Mouse (Mus musculus) stomach, embryonic 14.5 days (tissue): ENCODE measurements around the gene Asxl1. TPM values are rescaled to one million over a fixed set of nuclear protein-coding genes. Genes with fewer than 3 reads are reported as not detected.
"Not testable (repeated sequence)": the region's sequence is repeated elsewhere in the genome, so short reads cannot be mapped to it uniquely, and the experiment has no call there.

Source experiments
- ATAC-seq: fragments of 200-750 bp; cut with Nextera tagmentation; 2 replicates; pipeline ENCODE4 v1.8.0; 2017; ENCODE audit warnings: low read depth, moderate TSS enrichment; ENCODE audit not compliant: insufficient number of reproducible peaks, insufficient read depth, low FRiP score
- H3K27ac ChIP-seq: fragments of 300-500 bp; sonication (generic); 2 replicates; pipeline ENCODE4 v1.5.1; 2014; ENCODE audit warnings: mild to moderate bottlenecking, low read length, moderate library complexity, mixed read lengths
- H3K27me3 ChIP-seq: fragments of 300-500 bp; sonication (generic); 2 replicates; pipeline ENCODE4 v1.6.1; 2014; ENCODE audit warnings: low read length, control low read depth, mixed read lengths; ENCODE audit not compliant: control insufficient read depth, insufficient read depth
- H3K36me3 ChIP-seq: fragments of 300-500 bp; sonication (generic); 2 replicates; pipeline ENCODE4 v1.6.1; 2014; ENCODE audit warnings: mild to moderate bottlenecking, control low read depth, low read length, moderate library complexity, mixed read lengths; ENCODE audit not compliant: control insufficient read depth, insufficient read depth
- H3K4me1 ChIP-seq: fragments of 300-500 bp; sonication (generic); 2 replicates; pipeline ENCODE4 v1.6.1; 2014; ENCODE audit warnings: low read length, control low read depth, mixed read lengths; ENCODE audit not compliant: control insufficient read depth, insufficient read depth
- H3K4me2 ChIP-seq: fragments of 300-500 bp; sonication (generic); replicated peaks from 2 replicates; pipeline ENCODE4 v1.6.1; 2014; ENCODE audit warnings: low read depth, low read length, control low read depth
- H3K4me3 ChIP-seq: fragments of 300-500 bp; sonication (generic); 2 replicates; pipeline ENCODE4 v1.5.1; 2014; ENCODE audit warnings: low read depth, low read length, control low read depth
- H3K9ac ChIP-seq: fragments of 300-500 bp; sonication (generic); replicated peaks from 2 replicates; pipeline ENCODE4 v1.6.1; 2014; ENCODE audit warnings: low read depth, mild to moderate bottlenecking, control low read depth, low read length, moderate library complexity, mixed read lengths
- H3K9me3 ChIP-seq: fragments of 300-500 bp; sonication (generic); 2 replicates; pipeline ENCODE4 v1.6.1; 2016; ENCODE audit warnings: low read depth, low read length, control low read depth; ENCODE audit not compliant: control insufficient read depth
- WGBS: fragments of 180-500 bp; shearing (Covaris S2); extraction: QIAGEN DNeasy Blood & Tissue Kit; methylation state at CpG from one replicate; pipeline ENCODE4 v1.1.7; 2014; 5-methylcytosine and 5-hydroxymethylcytosine counted together
- polyA plus RNA-seq: library from polyadenylated mRNA; unstranded; fragments of >200 nt; fragmentation: Nextera tagmentation; extraction: Ambion mirVana; gene quantifications from 2 replicates; pipeline ENCODE4 v1.2.1, GENCODE M21; 2014

Asxl1 gene
- polyA plus RNA-seq, 1 experiment from 2014 or later: 16.3 TPM

DNA sequence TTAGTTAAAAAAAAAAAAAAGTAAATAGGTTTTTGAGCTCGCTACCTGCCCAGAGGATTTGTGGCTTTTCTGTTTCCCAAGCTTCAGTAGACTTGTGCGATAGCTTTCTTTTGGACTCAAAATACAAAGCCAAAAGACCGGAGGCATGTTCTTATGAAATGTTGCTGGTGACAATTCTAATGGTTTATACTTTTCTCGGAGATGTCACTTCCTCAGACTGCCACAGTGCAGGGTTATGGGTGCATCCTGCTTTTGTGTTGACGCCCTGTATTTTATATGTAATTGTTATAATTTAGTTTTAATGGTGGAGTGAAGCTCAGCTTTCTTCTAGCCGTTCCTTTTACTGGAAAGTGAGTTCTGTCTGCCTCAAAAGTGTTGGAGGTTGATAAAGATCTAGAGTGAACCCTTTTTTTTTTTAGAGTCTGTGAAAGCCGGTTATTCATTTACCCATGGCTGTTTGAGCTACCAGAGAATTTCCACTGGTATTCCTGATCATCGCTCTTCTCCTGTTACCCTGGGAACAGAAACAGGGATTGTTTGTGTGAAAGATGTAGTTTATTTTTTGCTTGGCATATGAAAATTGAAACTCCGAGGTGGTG lies 1.7 kb downstream of the Asxl1 start:
- H3K27me3 ChIP-seq: no peaks in the 10 kb centered on the region
- H3K27ac ChIP-seq: peak overlapping the region; percentile 98
- peaks cover 34% of the 10 kb centered on the region for H3K4me1 ChIP-seq
- 3% methylated on average over 9 of the region's 9 CpGs for WGBS
- H3K4me2 ChIP-seq: peak overlapping the region; percentile 78
- H3K4me3 ChIP-seq: peak overlapping the region; percentile 82
- ATAC-seq: no peak
- no peaks in the 10 kb centered on the region for H3K9me3 ChIP-seq
- peak overlapping the region; percentile 93 for H3K9ac ChIP-seq
- peaks cover 3% of the 10 kb centered on the region; the same call in 1 of the 2 replicates for H3K36me3 ChIP-seq

GRCm38 (mm10) chr2:153348100-153348831 lies 2.6 kb downstream of the Asxl1 start:
- Histone ChIP-seq H3K4me3 (peak overlapping the region; percentile 82; the same call in 1 of the 2 replicates), H3K9me3 (no peaks in the 10 kb centered on the region), H3K9ac (no peak overlapping the region), H3K4me1 (peaks cover 34% of the 10 kb centered on the region), H3K36me3 (peaks cover 4% of the 10 kb centered on the region; the same call in 1 of the 2 replicates), H3K27ac (no peak overlapping the region; the same call in 1 of the 2 replicates), H3K4me2 (peak overlapping the region; percentile 78), H3K27me3 (no peaks in the 10 kb centered on the region)
- no peak for ATAC-seq
- 48% methylated on average over 6 of the region's 6 CpGs for WGBS

- WGBS: 32% methylated on average over 6 of the region's 6 CpGs
- H3K4me3 ChIP-seq: no peak overlapping the region
- no peak overlapping the region for H3K9ac ChIP-seq
- H3K27me3 ChIP-seq: no peaks in the 10 kb centered on the region
- H3K9me3 ChIP-seq: no peaks in the 10 kb centered on the region
- H3K4me2 ChIP-seq: no peak overlapping the region; the same call in 1 of the 2 replicates
- no peak for ATAC-seq
- peaks cover 21% of the 10 kb centered on the region for H3K36me3 ChIP-seq
- H3K27ac ChIP-seq: peak overlapping the region; percentile 34; the same call in 1 of the 2 replicates
- peaks cover 30% of the 10 kb centered on the region for H3K4me1 ChIP-seq
Observed at GRCm38 (mm10) chr2:153350552-153351181, 5.0 kb downstream of the Asxl1 start.

GRCm38 (mm10) chr2:153354648-153355047 lies 9.0 kb downstream of the Asxl1 start:
- no peak overlapping the region for H3K27ac ChIP-seq
- peaks cover 49% of the 10 kb centered on the region for H3K36me3 ChIP-seq
- no peak overlapping the region for H3K4me2 ChIP-seq
- H3K9me3 ChIP-seq: no peaks in the 10 kb centered on the region
- H3K4me1 ChIP-seq: peaks cover 15% of the 10 kb centered on the region
- no peaks in the 10 kb centered on the region for H3K27me3 ChIP-seq
- WGBS: 79% methylated on average over 2 of the region's 2 CpGs
- ATAC-seq: no peak
- no peak overlapping the region for H3K4me3 ChIP-seq
- no peak overlapping the region for H3K9ac ChIP-seq

- Histone ChIP-seq H3K4me3 (no peak overlapping the region), H3K4me1 (no peaks in the 10 kb centered on the region), H3K27me3 (no peaks in the 10 kb centered on the region), H3K4me2 (no peak overlapping the region), H3K9me3 (no peaks in the 10 kb centered on the region), H3K9ac (no peak overlapping the region), H3K27ac (no peak overlapping the region), H3K36me3 (peaks cover 59% of the 10 kb centered on the region)
- ATAC-seq: no peak
- WGBS: 91% methylated on average over 4 of the region's 4 CpGs
Observed at GRCm38 (mm10) chr2:153356784-153357183, 11.2 kb downstream of the Asxl1 start.

DNA sequence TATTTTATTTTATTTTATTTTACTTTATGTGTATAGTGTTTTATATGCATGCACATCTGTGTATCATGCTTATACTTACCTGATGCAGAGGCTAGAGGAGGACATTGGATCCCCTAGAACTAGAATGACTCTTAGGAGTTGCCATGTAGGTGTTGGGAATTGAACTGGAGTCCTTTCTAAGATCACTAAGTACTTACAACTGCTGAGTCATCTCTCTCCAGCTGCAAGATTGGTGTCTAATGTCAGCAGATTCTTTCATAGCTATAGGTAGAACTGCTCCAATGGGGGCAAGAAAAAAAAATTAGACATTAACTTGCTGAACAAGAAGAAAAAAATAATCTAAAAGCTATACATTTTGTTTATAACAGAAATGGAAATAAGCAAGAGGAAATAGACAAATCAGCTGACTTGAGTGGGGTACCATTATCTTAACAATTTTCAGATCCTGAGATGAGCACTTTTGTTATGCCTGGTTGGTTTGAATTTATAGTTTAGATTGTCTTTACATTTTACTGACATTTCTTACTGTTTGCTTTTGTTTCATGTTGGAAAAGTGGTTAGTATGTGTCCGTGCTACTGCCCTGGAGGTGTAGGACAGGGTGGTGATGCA lies 15.6 kb downstream of the Asxl1 start:
- Histone ChIP-seq H3K4me3 (no peak overlapping the region), H3K4me1 (no peaks in the 10 kb centered on the region), H3K27ac (no peak overlapping the region), H3K9me3 (no peaks in the 10 kb centered on the region), H3K4me2 (no peak overlapping the region), H3K9ac (no peak overlapping the region), H3K27me3 (no peaks in the 10 kb centered on the region), H3K36me3 (peaks cover 61% of the 10 kb centered on the region)
- 90% methylated on average over 1 of the region's 1 CpGs for WGBS
- ATAC-seq: no peak

GRCm38 (mm10) chr2:153364531-153364930 lies 18.9 kb downstream of the Asxl1 start:
- H3K27ac ChIP-seq, ATAC-seq, H3K9ac ChIP-seq, H3K4me3 ChIP-seq, H3K4me1 ChIP-seq, H3K4me2 ChIP-seq, H3K9me3 ChIP-seq, H3K27me3 ChIP-seq: not testable (repeated sequence)
- 93% methylated on average over 14 of the region's 14 CpGs for WGBS
- peaks cover 65% of the 10 kb centered on the region for H3K36me3 ChIP-seq

DNA sequence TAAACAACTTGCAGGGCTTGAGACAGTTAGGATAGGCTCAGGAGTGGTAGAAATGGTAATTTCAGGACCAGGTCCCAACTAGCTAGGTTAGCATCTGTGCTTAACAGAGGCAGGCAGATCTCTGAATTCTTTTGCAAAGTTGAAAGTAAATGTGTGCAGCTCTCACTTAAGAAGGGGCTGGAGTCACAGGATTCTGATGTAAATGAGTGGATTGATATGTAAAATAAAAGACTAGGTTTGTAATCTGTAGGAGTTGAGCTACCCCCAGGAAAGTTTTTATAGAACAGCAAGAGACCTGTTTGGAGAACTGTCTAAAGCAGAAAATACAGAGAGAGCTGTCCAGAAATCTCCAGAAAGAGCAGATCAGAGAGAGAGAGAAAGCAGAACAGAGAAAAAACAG lies 25.2 kb downstream of the Asxl1 start:
- Histone ChIP-seq H3K9ac (no peak overlapping the region), H3K4me3 (no peak overlapping the region), H3K27me3 (no peaks in the 10 kb centered on the region), H3K27ac (no peak overlapping the region), H3K36me3 (peaks cover 31% of the 10 kb centered on the region), H3K9me3 (no peaks in the 10 kb centered on the region), H3K4me2 (no peak overlapping the region), H3K4me1 (no peaks in the 10 kb centered on the region)
- no peak for ATAC-seq
